Mouse (Mus musculus): ENCODE measurements around the gene Eif4g1. TPM values are rescaled to one million over a fixed set of nuclear protein-coding genes. Genes with fewer than 3 reads are reported as not detected.
A peak's percentile ranks its signal among the peaks of the same experiment; 100 is the strongest.

The Eif4g1 gene
- polyA plus RNA-seq, 1 experiment from 2014 or later: 70.9 TPM

- DNase-seq (no peak), ATAC-seq (no peak)
- no peak for TF ChIP-seq CTCF (IDR thresholded peaks at IDR 0.05; ENCODE audit: low read depth)
- TF ChIP-seq EP300 (IDR thresholded peaks at IDR 0.05; ENCODE audit: low read depth): no peak
- Histone ChIP-seq H3K4me2 (ENCODE audit: low read depth, low read length) (no peak overlapping the region), H3K9ac (replicated peaks) (no peak overlapping the region), H3K27me3 (ENCODE audit: insufficient read depth, low read length) (no peaks in the 10 kb centered on the region), H3K9me3 (ENCODE audit: low read length) (no peaks in the 10 kb centered on the region), H3K27ac (ENCODE audit: low read depth) (no peak overlapping the region), H3K4me3 (ENCODE audit: low read depth, low read length) (no peak overlapping the region), H3K4me1 (ENCODE audit: insufficient read depth) (peaks cover 21% of the 10 kb centered on the region), H3K36me3 (replicated peaks; ENCODE audit: insufficient read depth, low read length) (peaks cover 8% of the 10 kb centered on the region)
- 82% methylated on average over 3 of the region's 3 CpGs for WGBS (ENCODE audit: insufficient replicate concordance)
These were observed 2.2 kb downstream of the Eif4g1 start for GRCm38 (mm10) chr16:20670291-20670690.

- H3K9me3 ChIP-seq (ENCODE audit: low read length): no peaks in the 10 kb centered on the region
- H3K9ac ChIP-seq (replicated peaks): no peak overlapping the region
- 16% methylated on average over 6 of the region's 6 CpGs for WGBS (ENCODE audit: insufficient replicate concordance)
- peak overlapping the region; percentile 58 for H3K27ac ChIP-seq (ENCODE audit: low read depth)
- no peak for TF ChIP-seq CTCF (IDR thresholded peaks at IDR 0.05; ENCODE audit: low read depth)
- no peak for TF ChIP-seq EP300 (IDR thresholded peaks at IDR 0.05; ENCODE audit: low read depth)
- H3K27me3 ChIP-seq (ENCODE audit: insufficient read depth, low read length): no peaks in the 10 kb centered on the region
- DNase-seq: no peak
- peaks cover 23% of the 10 kb centered on the region for H3K36me3 ChIP-seq (replicated peaks; ENCODE audit: insufficient read depth, low read length)
- ATAC-seq: no peak
- H3K4me3 ChIP-seq (ENCODE audit: low read depth, low read length): peak overlapping the region; percentile 92
- peaks cover 25% of the 10 kb centered on the region for H3K4me1 ChIP-seq (ENCODE audit: insufficient read depth)
- H3K4me2 ChIP-seq (ENCODE audit: low read depth, low read length): peak overlapping the region; percentile 87
These were observed 3.8 kb downstream of the Eif4g1 start for GRCm38 (mm10) chr16:20671886-20672285.

GRCm38 (mm10) chr16:20672500-20672902, 4.4 kb downstream of the Eif4g1 start:
- peak overlapping the region; percentile 87 for H3K4me2 ChIP-seq (ENCODE audit: low read depth, low read length)
- ATAC-seq (peak; percentile 81), DNase-seq (peak; percentile 96)
- WGBS (ENCODE audit: insufficient replicate concordance): under 1% methylated on average over 25 of the region's 38 CpGs
- peaks cover 30% of the 10 kb centered on the region for H3K4me1 ChIP-seq (ENCODE audit: insufficient read depth)
- H3K27ac ChIP-seq (ENCODE audit: low read depth): peak overlapping the region; percentile 98
- peak overlapping the region; percentile 92 for H3K4me3 ChIP-seq (ENCODE audit: low read depth, low read length)
- no peaks in the 10 kb centered on the region for H3K27me3 ChIP-seq (ENCODE audit: insufficient read depth, low read length)
- TF ChIP-seq CTCF (IDR thresholded peaks at IDR 0.05; ENCODE audit: low read depth) (no peak), EP300 (IDR thresholded peaks at IDR 0.05; ENCODE audit: low read depth) (no peak)
- H3K9ac ChIP-seq (replicated peaks): peak overlapping the region; percentile 95
- no peaks in the 10 kb centered on the region for H3K9me3 ChIP-seq (ENCODE audit: low read length)
- H3K36me3 ChIP-seq (replicated peaks; ENCODE audit: insufficient read depth, low read length): peaks cover 29% of the 10 kb centered on the region

- ATAC-seq (peak; percentile 68), DNase-seq (peak; percentile 77)
- Histone ChIP-seq H3K4me3 (ENCODE audit: low read depth, low read length) (peak overlapping the region; percentile 92), H3K36me3 (replicated peaks; ENCODE audit: insufficient read depth, low read length) (peaks cover 35% of the 10 kb centered on the region), H3K27me3 (ENCODE audit: insufficient read depth, low read length) (no peaks in the 10 kb centered on the region), H3K27ac (ENCODE audit: low read depth) (peak overlapping the region; percentile 98), H3K4me1 (ENCODE audit: insufficient read depth) (peaks cover 34% of the 10 kb centered on the region), H3K4me2 (ENCODE audit: low read depth, low read length) (peak overlapping the region; percentile 87), H3K9ac (replicated peaks) (peak overlapping the region; percentile 95), H3K9me3 (ENCODE audit: low read length) (no peaks in the 10 kb centered on the region)
- WGBS (ENCODE audit: insufficient replicate concordance): under 1% methylated on average over 52 of the region's 78 CpGs
- TF ChIP-seq EP300 (IDR thresholded peaks at IDR 0.05; ENCODE audit: low read depth): no peak
- TF ChIP-seq CTCF (IDR thresholded peaks at IDR 0.05; ENCODE audit: low read depth): no peak
These were observed 5.0 kb downstream of the Eif4g1 start for GRCm38 (mm10) chr16:20672965-20673705.

GRCm38 (mm10) chr16:20673706-20674303, 5.7 kb downstream of the Eif4g1 start:
- peak overlapping the region; percentile 92 for H3K4me3 ChIP-seq (ENCODE audit: low read depth, low read length)
- WGBS (ENCODE audit: insufficient replicate concordance): 2% methylated on average over 14 of the region's 14 CpGs

GRCm38 (mm10) chr16:20675213-20675612, 7.1 kb downstream of the Eif4g1 start:
- Histone ChIP-seq H3K9ac (replicated peaks) (peak overlapping the region; percentile 48), H3K27ac (ENCODE audit: low read depth) (peak overlapping the region; percentile 34; the same call in 1 of the 2 replicates), H3K9me3 (ENCODE audit: low read length) (no peaks in the 10 kb centered on the region), H3K36me3 (replicated peaks; ENCODE audit: insufficient read depth, low read length) (peaks cover 55% of the 10 kb centered on the region), H3K27me3 (ENCODE audit: insufficient read depth, low read length) (no peaks in the 10 kb centered on the region), H3K4me3 (ENCODE audit: low read depth, low read length) (peak overlapping the region; percentile 92; the same call in 1 of the 2 replicates), H3K4me1 (ENCODE audit: insufficient read depth) (peaks cover 37% of the 10 kb centered on the region), H3K4me2 (ENCODE audit: low read depth, low read length) (peak overlapping the region; percentile 87)
- TF ChIP-seq CTCF (IDR thresholded peaks at IDR 0.05; ENCODE audit: low read depth) (no peak), EP300 (IDR thresholded peaks at IDR 0.05; ENCODE audit: low read depth) (no peak)
- DNase-seq: no peak
- ATAC-seq: no peak
- 80% methylated on average over 6 of the region's 6 CpGs for WGBS (ENCODE audit: insufficient replicate concordance)

More at GRCm38 (mm10) chr16:20673706-20674303, 5.7 kb downstream of the Eif4g1 start:
- DNase-seq (peak; percentile 84), ATAC-seq (peak; percentile 72)
- peak overlapping the region; percentile 87 for H3K4me2 ChIP-seq (ENCODE audit: low read depth, low read length)
- peak overlapping the region; percentile 98 for H3K27ac ChIP-seq (ENCODE audit: low read depth)
- TF ChIP-seq CTCF (IDR thresholded peaks at IDR 0.05; ENCODE audit: low read depth) (no peak), EP300 (IDR thresholded peaks at IDR 0.05; ENCODE audit: low read depth) (peak; percentile 65; the same call in 1 of the 2 replicates)
- H3K4me1 ChIP-seq (ENCODE audit: insufficient read depth): peaks cover 37% of the 10 kb centered on the region
- peak overlapping the region; percentile 95 for H3K9ac ChIP-seq (replicated peaks)
- no peaks in the 10 kb centered on the region for H3K9me3 ChIP-seq (ENCODE audit: low read length)
- H3K27me3 ChIP-seq (ENCODE audit: insufficient read depth, low read length): no peaks in the 10 kb centered on the region
- peaks cover 42% of the 10 kb centered on the region for H3K36me3 ChIP-seq (replicated peaks; ENCODE audit: insufficient read depth, low read length)
